ENCODE assay signal across 24 mouse cellular contexts in the genomic region with DNA sequence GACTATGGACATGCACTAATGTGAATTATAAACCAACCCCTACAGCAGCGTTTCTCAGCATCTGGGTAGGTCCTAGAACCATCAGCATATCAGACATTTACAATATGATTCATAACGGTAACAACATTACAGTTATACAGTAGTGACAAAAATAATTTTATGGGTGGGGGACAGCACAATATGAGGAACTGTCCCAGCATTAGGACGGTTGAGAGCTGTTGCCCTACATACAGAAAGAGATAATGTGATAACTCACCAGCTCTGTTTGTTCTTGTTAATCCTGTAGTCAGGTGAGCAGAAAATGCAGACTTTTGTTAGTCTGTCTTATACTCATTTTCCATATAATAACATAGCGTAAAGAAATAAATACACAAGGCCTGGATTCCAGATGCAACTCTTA.
"Had no signal": no experiment of that assay in that cellular context is flagged by ENCODE, and none has a peak within 500 bp of the region (broad histone marks: within the 10 kb centered on the region; RNA-seq: fewer than 3 reads in every experiment).

No protein-coding gene starts in this region.

- H3K36me3 ChIP-seq: heart, embryonic 13.5 days; heart, embryonic 15.5 days; hindbrain, embryonic 13.5 days; kidney, embryonic 15.5 days; limb, embryonic 13.5 days; limb, embryonic 15.5 days; liver, embryonic 12.5 days had no signal

- H3K4me3 ChIP-seq: heart, adult 2 months; heart, embryonic 13.5 days; heart, embryonic 15.5 days; hindbrain, embryonic 13.5 days; kidney, embryonic 15.5 days; limb, embryonic 13.5 days; limb, embryonic 15.5 days; liver, embryonic 12.5 days had no signal

- H3K9ac ChIP-seq: heart, embryonic 13.5 days; heart, embryonic 15.5 days; hindbrain, embryonic 13.5 days; kidney, embryonic 15.5 days; limb, embryonic 13.5 days; limb, embryonic 15.5 days; liver, embryonic 12.5 days; liver, embryonic 14.5 days had no signal

- H3K27me3 ChIP-seq: heart, embryonic 13.5 days; heart, embryonic 15.5 days; hindbrain, embryonic 13.5 days; kidney, embryonic 15.5 days; limb, embryonic 13.5 days; limb, embryonic 15.5 days; liver, embryonic 12.5 days had no signal

- H3K4me1 ChIP-seq: heart, embryonic 13.5 days; heart, embryonic 15.5 days; kidney, embryonic 15.5 days; limb, embryonic 15.5 days; liver, embryonic 12.5 days had no signal

- H3K9me3 ChIP-seq: heart, embryonic 13.5 days; heart, embryonic 15.5 days; hindbrain, embryonic 13.5 days; kidney, embryonic 15.5 days; limb, embryonic 13.5 days; limb, embryonic 15.5 days; liver, embryonic 12.5 days had no signal

- H3K27ac ChIP-seq: heart, adult 2 months; heart, embryonic 13.5 days; heart, embryonic 15.5 days; hindbrain, embryonic 13.5 days; kidney, embryonic 15.5 days; kidney, postnatal 0 days; limb, embryonic 13.5 days; limb, embryonic 15.5 days; liver, embryonic 12.5 days; liver, embryonic 14.5 days had no signal

- ATAC-seq: intestine, embryonic 16.5 days; liver, embryonic 12.5 days had no signal

- H3K4me2 ChIP-seq: heart, embryonic 11.5 days; heart, embryonic 13.5 days; heart, embryonic 15.5 days; hindbrain, embryonic 13.5 days; kidney, embryonic 15.5 days; limb, embryonic 13.5 days; limb, embryonic 15.5 days; liver, embryonic 12.5 days had no signal

- DNase-seq: gastrocnemius, postnatal 14 days; gastrocnemius, postnatal 36 days; heart, adult 11 months; heart, adult 2 months; heart, postnatal 14 days; heart, postnatal 36 days; kidney, adult 11 months; kidney, adult 2 months; kidney, adult 9 months; kidney, postnatal 14 days; kidney, postnatal 36 days; layer of hippocampus, adult 9-11 months; layer of hippocampus, postnatal 36 days had no signal
